Mouse (Mus musculus): ENCODE data around the gene Gm5129.
"Not testable (repeated sequence)": the region's sequence is repeated elsewhere in the genome, so short reads cannot be mapped to it uniquely, and the experiment has no call there.

Gene Gm5129

GRCm38 (mm10) chr5:29735557-29736061 lies at the start of gene Gm5129, which contains the start of gene Dnajb6:
Gene Gm5129, minus strand, starts transcription at chr5:29735936.
Gene Dnajb6, plus strand, starts transcription at chr5:29735688.
- DNase-seq = peak; percentile 97 to 98

- not testable (repeated sequence) for DNase-seq
Observed at GRCm38 (mm10) chr5:29784906-29785305, 49.2 kb upstream of the Gm5129 start.

- DNase-seq = peak; percentile 29 to 31
Observed at GRCm38 (mm10) chr5:29782261-29782660, 46.5 kb upstream of the Gm5129 start.

GRCm38 (mm10) chr5:29779733-29780132 lies 44.0 kb upstream of the Gm5129 start:
- not testable (repeated sequence) for DNase-seq

GRCm38 (mm10) chr5:29778029-29778428 lies 42.3 kb upstream of the Gm5129 start:
- DNase-seq = no peak

GRCm38 (mm10) chr5:29775437-29775836 lies 39.7 kb upstream of the Gm5129 start:
- DNase-seq = peak; percentile 48 to 52

- DNase-seq = peak; percentile 14 to 31
Observed at GRCm38 (mm10) chr5:29773460-29774150, 37.9 kb upstream of the Gm5129 start.

- DNase-seq = peak; percentile 63 to 65
Observed at GRCm38 (mm10) chr5:29772651-29773330, 37.1 kb upstream of the Gm5129 start.

- no peak for DNase-seq
Observed at GRCm38 (mm10) chr5:29772038-29772437, 36.3 kb upstream of the Gm5129 start.

- DNase-seq = no peak
Observed at GRCm38 (mm10) chr5:29770935-29771334, 35.2 kb upstream of the Gm5129 start.

GRCm38 (mm10) chr5:29759318-29759717 lies 23.6 kb upstream of the Gm5129 start:
- DNase-seq = no peak

GRCm38 (mm10) chr5:29752894-29753293 lies 17.2 kb upstream of the Gm5129 start:
- DNase-seq = no peak

GRCm38 (mm10) chr5:29751306-29751705 lies 15.6 kb upstream of the Gm5129 start:
- peak; percentile 38 to 61 for DNase-seq

- DNase-seq = no peak
Observed at GRCm38 (mm10) chr5:29747661-29748060, 11.9 kb upstream of the Gm5129 start.

- DNase-seq = no peak
Observed at GRCm38 (mm10) chr5:29741093-29741492, 5.4 kb upstream of the Gm5129 start.

GRCm38 (mm10) chr5:29740651-29741050 lies 4.9 kb upstream of the Gm5129 start:
- DNase-seq = no peak

- no peak for DNase-seq
Observed at GRCm38 (mm10) chr5:29738076-29738475, 2.3 kb upstream of the Gm5129 start.

- no peak for DNase-seq
Observed at GRCm38 (mm10) chr5:29737471-29737870, 1.7 kb upstream of the Gm5129 start.

- DNase-seq = no peak
Observed at GRCm38 (mm10) chr5:29736942-29737341, 1.2 kb upstream of the Gm5129 start.

GRCm38 (mm10) chr5:29736073-29736900 lies 551 bp upstream of the Gm5129 start:
- DNase-seq = peak in 1 of 2 experiments; percentile 50

GRCm38 (mm10) chr5:29734831-29735510 lies 765 bp downstream of the Gm5129 start:
- no peak for DNase-seq

GRCm38 (mm10) chr5:29726070-29726469 lies 9.7 kb downstream of the Gm5129 start:
- DNase-seq = not testable (repeated sequence)

All from cerebellum, postnatal 36 days (tissue).